Mouse (Mus musculus): ENCODE data around the gene Olfr378.

Gene Olfr378

GRCm38 (mm10) chr11:73428377-73428776 lies at the start of gene Olfr378:
Gene Olfr378 (minus strand): TSS chr11:73428477.
- no peak for DNase-seq (ENCODE audit: low spot score in 2 of 2)

- DNase-seq (ENCODE audit: low spot score in 2 of 2): no peak
Measured at GRCm38 (mm10) chr11:73457408-73457807, 29.1 kb upstream of the Olfr378 start, which contains the start of gene Olfr380. Gene Olfr380 (minus strand): TSS chr11:73457508.

GRCm38 (mm10) chr11:73399514-73399913 lies 28.8 kb downstream of the Olfr378 start, which contains the start of gene Olfr1:
Gene Olfr1 (minus strand): TSS chr11:73399614.
- DNase-seq (ENCODE audit: low spot score in 2 of 2): no peak

GRCm38 (mm10) chr11:73395374-73395773 lies 32.9 kb downstream of the Olfr378 start:
- DNase-seq (ENCODE audit: low spot score in 2 of 2): no peak

Data from spleen, postnatal 36 days (tissue).